Mouse (Mus musculus) adipose tissue, adult 10 weeks (tissue): Measurements from ENCODE around the gene Crx. TPM values are rescaled to one million over a fixed set of nuclear protein-coding genes. Genes with fewer than 3 reads are reported as not detected.

Experiments
- polyA plus RNA-seq: library from polyadenylated mRNA; stranded (reverse); fragments of 350-450 nt; fragmentation: Illumina TruSeq; extraction: RNeasy Lipid Tissue Mini Kit (QIAGEN cat#74804); gene quantifications from one replicate; pipeline ENCODE4 v1.2.3, GENCODE M21; 2014; ENCODE audit warnings: low read depth, low replicate concordance

The Crx gene
- not detected for polyA plus RNA-seq

GRCm38 (mm10) chr7:15879756-15880155 is at the start of gene Crx:
Gene Crx, minus strand, starts transcription at chr7:15879968.

DNA sequence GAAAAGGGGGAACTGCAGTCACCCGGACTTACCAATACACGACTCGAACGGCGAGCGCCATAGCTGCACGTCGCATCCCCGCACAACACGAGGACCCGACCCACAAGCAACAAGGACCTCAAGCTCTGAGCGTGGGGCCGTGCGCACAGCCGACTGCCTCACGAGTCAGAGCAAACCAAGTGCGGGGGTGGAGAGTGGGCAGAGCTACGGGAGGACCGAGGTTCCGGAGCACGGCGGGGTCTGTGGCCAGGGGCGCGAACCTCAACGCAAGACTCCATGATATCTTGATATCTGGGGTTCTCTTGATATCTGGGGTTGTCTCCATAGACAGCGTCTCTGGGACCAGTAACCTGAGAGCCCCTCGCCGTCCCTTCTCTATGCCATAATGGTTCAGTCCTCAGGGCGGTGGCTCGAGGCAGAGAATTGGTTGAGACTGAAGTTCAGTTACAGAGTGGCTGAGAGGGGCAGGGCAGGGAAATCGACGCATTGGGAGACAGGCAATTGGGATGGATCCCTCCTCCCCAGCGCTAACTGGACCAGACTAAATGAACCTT is 42.5 kb upstream of the Crx start, which contains the start of gene Selenow:
Selenow (minus strand) TSS at position 183 of the 554 bp plus-strand sequence.

GRCm38 (mm10) chr7:15882317-15882716 is 2.5 kb upstream of the Crx start, which contains the start of gene Crxos:
Gene Crxos, plus strand, starts transcription at chr7:15882617.

GRCm38 (mm10) chr7:15839578-15839977 is 40.2 kb downstream of the Crx start, which contains the start of gene Obox6:
Gene Obox6, minus strand, starts transcription at chr7:15839678.

Other genes starting within 250 kb of the Crx start
- gene Obox3, start 240.1 kb downstream of the Crx start, polyA plus RNA-seq, result not detected
- not detected for gene Obox5, start 129.8 kb downstream of the Crx start, polyA plus RNA-seq
- not detected for gene Obox6, start 40.3 kb downstream of the Crx start, polyA plus RNA-seq
- gene Crxos, start 2.6 kb upstream of the Crx start, polyA plus RNA-seq, result not detected
- gene Selenow, start 42.4 kb upstream of the Crx start, polyA plus RNA-seq, result 259 TPM
- gene Nop53, start 66.1 kb upstream of the Crx start, polyA plus RNA-seq, result 190 TPM
- 174 TPM for gene Ehd2, start 87.6 kb upstream of the Crx start, polyA plus RNA-seq
- 7.2 TPM for gene Bicra, start 168.0 kb upstream of the Crx start, polyA plus RNA-seq
- gene Zfp541, start 181.8 kb upstream of the Crx start, polyA plus RNA-seq, result 3.0 TPM
- gene Napa, start 218.5 kb upstream of the Crx start, polyA plus RNA-seq, result 151 TPM
- 19.4 TPM for gene Kptn, start 239.9 kb upstream of the Crx start, polyA plus RNA-seq
- gene Slc8a2, start 249.9 kb upstream of the Crx start, polyA plus RNA-seq, result 0.88 TPM